Mouse (Mus musculus): ENCODE results near the gene Clec9a. TPM values are rescaled to one million over a fixed set of nuclear protein-coding genes. Genes with fewer than 3 reads are reported as not detected.

Gene Clec9a
- total RNA-seq, 1 experiment = not detected

DNA sequence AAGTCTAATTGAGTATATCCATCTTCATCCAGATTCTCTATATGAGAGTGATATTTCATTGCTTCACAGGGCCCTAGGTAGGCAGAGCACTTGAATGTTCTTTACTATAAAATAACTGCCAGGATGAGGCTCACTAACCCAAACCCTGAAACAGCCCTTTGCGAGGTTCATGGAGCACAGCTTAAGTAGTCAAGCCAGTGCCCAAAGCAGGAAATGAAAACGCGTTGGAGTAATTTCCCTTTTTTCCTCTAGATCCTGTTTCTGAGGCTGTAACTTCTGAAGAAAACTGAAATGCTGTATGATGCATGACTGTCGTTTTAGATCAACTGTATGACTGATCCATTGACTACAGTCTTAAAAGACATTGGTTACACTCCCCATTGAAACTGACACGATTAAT lies 64.0 kb downstream of the Clec9a start:
- in situ Hi-C loops (cut with MboI; ENCODE audit: low sequenced_read_pairs in 2 of 2, unreplicated experiment in 2 of 2) = no loop called here
- H3K27ac ChIP-seq (ENCODE audit: insufficient read depth, low read depth, low read length, poor library complexity, severe bottlenecking) = no peak overlapping the region
- no peak overlapping the region for H3K9ac ChIP-seq (ENCODE audit: insufficient read depth, low read depth, low read length, poor library complexity, severe bottlenecking)
- no peaks in the 10 kb centered on the region for H3K36me3 ChIP-seq (ENCODE audit: control insufficient read depth, insufficient read depth, low read length, poor library complexity, severe bottlenecking)
- TF ChIP-seq ZNF384 (IDR thresholded peaks at IDR 0.05; ENCODE audit: low read depth, low read length) = no peak
- TF ChIP-seq CHD2 (IDR thresholded peaks at IDR 0.05; ENCODE audit: low read depth, low read length) = no peak
- TF ChIP-seq MAFK (IDR thresholded peaks at IDR 0.05; ENCODE audit: insufficient read depth, low read depth, low read length) = no peak
- TF ChIP-seq ZC3H11A (IDR thresholded peaks at IDR 0.05; ENCODE audit: borderline replicate concordance, low read depth, low read length) = no peak
- TF ChIP-seq HCFC1 (IDR thresholded peaks at IDR 0.05; ENCODE audit: borderline replicate concordance, insufficient read depth, low read length) = no peak
- DNase-seq (ENCODE audit: low read depth, low spot score) = no peak
- H3K4me1 ChIP-seq (ENCODE audit: control insufficient read depth in 2 of 2, insufficient read depth in 2 of 2, low read length in 2 of 2, poor library complexity in 1 of 2) = no peaks in the 10 kb centered on the region
- H3K4me3 ChIP-seq (ENCODE audit: insufficient read depth in 1 of 2, low read depth in 1 of 2, low read length in 2 of 2, poor library complexity in 1 of 2, severe bottlenecking in 1 of 2) = no peak overlapping the region
- no peaks in the 10 kb centered on the region for H3K9me3 ChIP-seq (ENCODE audit: control insufficient read depth, insufficient read depth, low read depth, low read length)

Other genes with a start within 250 kb of the Clec9a start
- 0.40 and 0.42 TPM in 2 replicates for gene Clec2d, start 228.2 kb upstream of the Clec9a start, total RNA-seq (2012; rRNA removed)
- gene Cd69, start 133.4 kb upstream of the Clec9a start, total RNA-seq (2012; rRNA removed) = 0.49 TPM in 1 of 2 replicates, not detected in the other
- not detected in 2 replicates for gene 4922502D21Rik, start 77.1 kb upstream of the Clec9a start, total RNA-seq (2012; rRNA removed)
- gene Clec12a, start 66.2 kb upstream of the Clec9a start, total RNA-seq (2012; rRNA removed) = not detected in 2 replicates
- not detected in 2 replicates for gene Clec12b, start 23.0 kb upstream of the Clec9a start, total RNA-seq (2012; rRNA removed)
- not detected in 2 replicates for gene Clec1b, start 11.6 kb upstream of the Clec9a start, total RNA-seq (2012; rRNA removed)
- gene Clec1a, start 43.1 kb downstream of the Clec9a start, total RNA-seq (2012; rRNA removed) = not detected in 2 replicates
- 0.45 TPM in 1 of 2 replicates, not detected in the other for gene Olr1, start 98.3 kb downstream of the Clec9a start, total RNA-seq (2012; rRNA removed)
- gene Tmem52b, start 103.7 kb downstream of the Clec9a start, total RNA-seq (2012; rRNA removed) = not detected in 2 replicates
- 14.7 and 25.6 TPM in 2 replicates for gene Gabarapl1, start 124.3 kb downstream of the Clec9a start, total RNA-seq (2012; rRNA removed)
- not detected in 2 replicates for gene Klre1, start 169.0 kb downstream of the Clec9a start, total RNA-seq (2012; rRNA removed)
- not detected in 2 replicates for gene Klrd1, start 182.9 kb downstream of the Clec9a start, total RNA-seq (2012; rRNA removed)
- gene Klrk1, start 215.0 kb downstream of the Clec9a start, total RNA-seq (2012; rRNA removed) = not detected in 2 replicates
- not detected in 2 replicates for gene Klrc3, start 234.5 kb downstream of the Clec9a start, total RNA-seq (2012; rRNA removed)